Mouse (Mus musculus) neural tube, embryonic 14.5 days (tissue): Measurements from ENCODE around the gene Nrg3. TPM values are rescaled to one million over a fixed set of nuclear protein-coding genes. Genes with fewer than 3 reads are reported as not detected.
A peak's percentile ranks its signal among the peaks of the same experiment; 100 is the strongest.

Source experiments
- ATAC-seq: fragments of 200-750 bp; cut with Nextera tagmentation; 2 replicates; pipeline ENCODE4 v1.8.0; 2017; ENCODE audit warnings: low read depth, mild to moderate bottlenecking, moderate TSS enrichment, moderate library complexity
- H3K27ac ChIP-seq: fragments of 300-500 bp; sonication (generic); 2 replicates; pipeline ENCODE4 v1.5.1; 2014; ENCODE audit warnings: low read depth, mild to moderate bottlenecking, control low read depth, low read length, moderate library complexity, mixed read lengths
- H3K27me3 ChIP-seq: fragments of 300-500 bp; sonication (generic); 2 replicates; pipeline ENCODE4 v1.6.1; 2014; ENCODE audit warnings: low read length; ENCODE audit not compliant: control insufficient read depth, insufficient read depth
- H3K36me3 ChIP-seq: fragments of 300-500 bp; sonication (generic); 2 replicates; pipeline ENCODE4 v1.6.1; 2014; ENCODE audit warnings: low read length, mixed read lengths; ENCODE audit not compliant: control insufficient read depth, insufficient read depth
- H3K4me1 ChIP-seq: fragments of 300-500 bp; sonication (generic); 2 replicates; pipeline ENCODE4 v1.6.1; 2014; ENCODE audit warnings: low read length; ENCODE audit not compliant: control insufficient read depth, insufficient read depth
- H3K4me2 ChIP-seq: fragments of 300-500 bp; sonication (generic); 2 replicates; pipeline ENCODE4 v1.6.1; 2014; ENCODE audit warnings: mild to moderate bottlenecking, low read depth, low read length, control low read depth
- H3K4me3 ChIP-seq: fragments of 300-500 bp; sonication (generic); 2 replicates; pipeline ENCODE4 v1.5.1; 2014; ENCODE audit warnings: low read depth, low read length, control low read depth, mixed read lengths
- H3K9ac ChIP-seq: fragments of 300-500 bp; sonication (generic); replicated peaks from 2 replicates; pipeline ENCODE4 v1.6.1; 2014; ENCODE audit warnings: low read depth, mild to moderate bottlenecking, control low read depth, low read length, mixed read lengths
- H3K9me3 ChIP-seq: fragments of 300-500 bp; sonication (generic); 2 replicates; pipeline ENCODE4 v1.6.1; 2016; ENCODE audit warnings: low read length; ENCODE audit not compliant: control insufficient read depth
- WGBS: fragments of 180-500 bp; shearing (Covaris S2); extraction: QIAGEN DNeasy Blood & Tissue Kit; methylation state at CpG from one replicate; pipeline ENCODE4 v1.1.7; 2014; 5-methylcytosine and 5-hydroxymethylcytosine counted together
- polyA plus RNA-seq: library from polyadenylated mRNA; unstranded; fragments of >200 nt; fragmentation: Nextera tagmentation; extraction: Ambion mirVana; gene quantifications from 2 replicates; pipeline ENCODE4 v1.2.1, GENCODE M21; 2014

Nrg3 gene
- polyA plus RNA-seq, 1 experiment from 2014 or later = 20.8 TPM

DNA sequence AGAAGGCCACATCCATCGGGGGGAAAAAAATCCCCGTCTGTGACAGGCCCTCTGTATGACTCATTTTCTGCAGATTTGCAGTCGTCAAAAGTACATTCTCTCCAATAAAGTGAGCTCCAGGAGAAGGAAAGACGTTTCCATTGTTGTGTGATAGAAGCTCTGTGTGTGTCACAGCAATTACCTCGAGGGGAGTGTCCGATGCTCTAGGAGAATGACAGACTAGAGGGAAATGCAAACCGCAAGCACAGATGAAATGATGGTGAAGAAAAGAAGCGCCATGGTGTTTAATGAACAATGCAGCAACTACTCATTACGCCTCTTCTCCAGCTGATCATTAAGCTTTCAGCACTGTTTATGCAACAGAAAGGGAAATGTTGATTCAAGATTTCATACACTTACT lies 59.6 kb downstream of the Nrg3 start:
- Histone ChIP-seq H3K9ac (no peak overlapping the region), H3K9me3 (no peaks in the 10 kb centered on the region), H3K36me3 (no peaks in the 10 kb centered on the region), H3K4me1 (no peaks in the 10 kb centered on the region), H3K4me3 (no peak overlapping the region), H3K27ac (no peak overlapping the region), H3K27me3 (no peaks in the 10 kb centered on the region), H3K4me2 (no peak overlapping the region)
- ATAC-seq = no peak
- WGBS = 29% methylated on average over 9 of the region's 9 CpGs

DNA sequence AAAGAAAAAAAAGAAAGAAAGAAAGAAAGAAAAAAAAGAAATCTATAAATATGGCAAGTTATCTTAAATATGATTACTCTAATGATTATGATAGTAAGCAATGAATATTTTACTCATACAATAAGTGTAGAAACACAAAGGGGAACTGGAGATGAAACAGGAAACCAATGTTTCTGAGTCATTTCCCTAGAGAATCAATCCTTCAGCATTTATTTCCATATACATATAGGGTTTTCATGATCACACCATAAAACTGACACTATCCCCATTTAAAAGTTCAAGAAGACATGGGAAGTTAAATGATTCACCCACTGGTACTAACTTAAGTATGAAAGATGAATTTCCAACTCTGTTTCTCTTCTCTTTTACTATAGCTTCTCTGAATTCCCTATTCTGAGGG lies 86.0 kb downstream of the Nrg3 start:
- H3K4me3 ChIP-seq = no peak overlapping the region
- no peak overlapping the region for H3K27ac ChIP-seq
- ATAC-seq = no peak
- H3K36me3 ChIP-seq = no peaks in the 10 kb centered on the region
- H3K27me3 ChIP-seq = no peaks in the 10 kb centered on the region
- H3K9me3 ChIP-seq = no peaks in the 10 kb centered on the region
- no peak overlapping the region for H3K9ac ChIP-seq
- no peaks in the 10 kb centered on the region for H3K4me1 ChIP-seq
- no peak overlapping the region for H3K4me2 ChIP-seq

DNA sequence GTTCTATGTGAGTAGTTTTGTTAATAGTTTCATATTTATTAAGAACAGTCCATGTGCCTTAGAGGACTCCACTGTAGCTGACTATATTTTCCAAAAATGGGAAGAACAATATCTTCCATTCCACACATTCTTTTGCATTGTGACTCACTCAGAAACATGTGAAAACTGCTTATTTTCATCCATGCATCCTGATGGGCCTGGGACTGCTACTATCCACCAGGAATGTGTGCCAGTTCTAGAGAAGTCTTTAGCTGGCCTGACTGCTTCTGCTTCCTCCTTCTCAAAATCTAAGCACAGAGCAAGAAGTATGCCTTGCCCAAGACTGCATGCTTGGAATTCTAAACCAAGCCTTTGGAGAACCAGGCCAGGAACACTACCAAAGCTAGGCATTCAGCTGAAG lies 91.6 kb downstream of the Nrg3 start:
- no peaks in the 10 kb centered on the region for H3K27me3 ChIP-seq
- ATAC-seq = no peak
- H3K36me3 ChIP-seq = no peaks in the 10 kb centered on the region
- no peak overlapping the region for H3K9ac ChIP-seq
- no peak overlapping the region for H3K4me3 ChIP-seq
- no peak overlapping the region for H3K27ac ChIP-seq
- no peaks in the 10 kb centered on the region for H3K4me1 ChIP-seq
- no peaks in the 10 kb centered on the region for H3K9me3 ChIP-seq
- no peak overlapping the region for H3K4me2 ChIP-seq

DNA sequence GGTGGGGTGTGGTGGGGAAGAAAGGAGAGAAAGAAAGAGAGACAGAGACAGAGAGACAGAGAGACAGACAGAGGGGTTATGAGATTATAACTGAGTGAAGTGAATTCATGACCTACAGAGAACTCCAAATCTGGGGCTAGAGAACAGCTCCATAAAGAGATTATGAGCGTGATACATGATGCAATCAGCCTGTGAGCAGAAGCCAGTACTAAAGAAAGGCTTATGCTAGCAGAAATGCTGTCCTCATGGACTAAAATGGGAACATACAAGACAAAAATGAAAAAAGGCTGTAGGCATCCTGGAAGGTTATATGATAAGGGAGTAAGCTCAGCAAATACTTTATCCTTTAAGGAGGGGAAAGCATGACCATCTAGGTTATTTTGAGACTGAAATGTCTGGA lies 99.7 kb downstream of the Nrg3 start:
- no peak overlapping the region for H3K4me2 ChIP-seq
- no peak overlapping the region for H3K4me3 ChIP-seq
- 93% methylated on average over 1 of the region's 1 CpGs for WGBS
- no peak for ATAC-seq
- H3K9ac ChIP-seq = no peak overlapping the region
- H3K4me1 ChIP-seq = no peaks in the 10 kb centered on the region
- no peaks in the 10 kb centered on the region for H3K36me3 ChIP-seq
- H3K9me3 ChIP-seq = no peaks in the 10 kb centered on the region
- H3K27ac ChIP-seq = no peak overlapping the region
- H3K27me3 ChIP-seq = no peaks in the 10 kb centered on the region

DNA sequence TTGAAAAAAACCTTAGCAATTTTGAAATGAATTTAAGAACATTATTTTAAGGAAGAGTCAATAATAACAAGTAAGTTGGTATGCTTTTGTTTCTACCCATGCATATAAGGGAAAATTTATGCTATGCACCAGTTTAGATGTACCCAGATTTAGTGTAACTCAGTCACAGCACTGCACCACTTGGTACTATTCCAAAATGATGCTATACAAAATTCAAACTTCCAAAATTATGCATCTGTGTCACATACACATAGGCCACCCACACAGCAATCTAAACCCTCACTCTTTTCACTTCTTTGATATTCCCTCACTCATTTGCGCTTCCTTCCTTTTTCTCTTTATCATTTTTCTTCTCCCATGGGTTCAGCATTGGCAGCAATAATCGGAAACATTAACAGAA lies 116.6 kb downstream of the Nrg3 start:
- Histone ChIP-seq H3K27me3 (no peaks in the 10 kb centered on the region), H3K27ac (no peak overlapping the region), H3K4me3 (no peak overlapping the region), H3K36me3 (no peaks in the 10 kb centered on the region), H3K9me3 (no peaks in the 10 kb centered on the region), H3K4me2 (no peak overlapping the region), H3K9ac (no peak overlapping the region), H3K4me1 (no peaks in the 10 kb centered on the region)
- no peak for ATAC-seq
- WGBS = 76% methylated on average over 2 of the region's 2 CpGs

DNA sequence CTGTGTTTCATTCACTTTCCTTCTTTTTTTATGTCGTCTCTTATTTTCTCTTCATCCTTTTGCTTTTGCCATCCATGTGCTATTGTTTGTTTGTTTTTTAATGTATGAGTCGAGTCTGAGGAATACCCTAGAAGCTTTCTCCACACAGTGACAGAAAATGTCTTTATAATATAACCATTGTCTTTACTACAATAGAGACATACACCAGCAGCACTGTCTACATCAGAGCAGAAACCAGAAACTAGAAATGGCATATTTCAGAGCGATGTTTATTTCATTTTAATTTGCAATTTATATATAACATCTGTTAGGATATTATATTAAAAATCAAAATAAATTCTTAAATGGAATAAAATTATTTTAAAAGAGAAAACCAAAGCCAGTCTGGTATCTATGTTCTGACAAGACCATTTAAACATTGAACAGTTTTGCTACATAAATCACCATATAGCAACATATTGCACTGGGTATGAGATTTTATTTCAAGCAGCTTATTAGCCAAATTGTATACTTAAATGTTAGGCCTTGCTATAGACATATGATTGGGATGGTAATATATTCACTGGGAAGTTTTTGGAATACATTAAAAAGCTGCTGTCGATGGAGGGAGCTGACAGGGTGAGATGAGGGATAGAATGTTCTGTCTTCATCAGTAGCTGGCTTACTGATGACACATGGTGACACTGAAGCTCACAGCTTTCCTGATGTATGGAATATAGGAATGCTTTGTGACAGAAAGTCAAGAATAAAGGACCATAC lies 120.7 kb downstream of the Nrg3 start:
- Histone ChIP-seq H3K9ac (no peak overlapping the region), H3K27me3 (no peaks in the 10 kb centered on the region), H3K4me1 (no peaks in the 10 kb centered on the region), H3K36me3 (no peaks in the 10 kb centered on the region), H3K4me2 (no peak overlapping the region), H3K27ac (no peak overlapping the region), H3K4me3 (no peak overlapping the region), H3K9me3 (no peaks in the 10 kb centered on the region)
- ATAC-seq = no peak
- WGBS = 79% methylated on average over 4 of the region's 4 CpGs

DNA sequence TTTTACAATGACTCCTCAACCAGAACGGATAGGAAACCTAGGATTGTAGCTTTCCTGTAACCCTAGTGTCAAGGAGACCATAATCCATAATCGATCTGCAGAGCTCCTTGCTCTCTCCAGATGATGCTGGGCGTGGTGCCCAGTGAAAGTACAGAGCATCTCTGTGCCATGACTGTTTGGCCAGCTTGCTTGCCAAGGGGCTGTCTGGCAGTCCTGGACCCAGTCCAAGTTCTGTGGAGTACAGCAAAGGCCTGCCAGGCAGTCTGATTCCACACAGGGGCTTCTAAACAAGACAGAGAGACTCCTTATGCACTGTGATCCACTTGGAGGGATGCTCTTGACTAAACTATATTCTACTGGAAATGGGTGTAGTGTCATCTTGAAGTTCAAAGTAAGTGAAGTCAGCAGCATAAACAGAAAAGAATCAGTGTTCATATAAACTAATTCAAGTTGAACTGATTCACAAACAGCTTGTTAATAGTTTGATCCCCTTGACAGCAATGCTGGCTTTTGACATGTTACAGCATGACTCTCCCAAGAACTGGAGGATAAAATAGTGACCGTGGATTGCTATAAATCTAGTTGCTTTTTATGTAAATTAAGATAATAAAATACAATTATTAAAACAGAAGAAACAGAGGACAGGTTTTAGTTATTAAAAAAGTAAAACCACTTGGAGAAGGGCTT lies 155.3 kb downstream of the Nrg3 start:
- Histone ChIP-seq H3K9ac (no peak overlapping the region), H3K27me3 (no peaks in the 10 kb centered on the region), H3K4me2 (no peak overlapping the region), H3K4me3 (no peak overlapping the region), H3K9me3 (no peaks in the 10 kb centered on the region), H3K27ac (no peak overlapping the region), H3K36me3 (no peaks in the 10 kb centered on the region), H3K4me1 (no peaks in the 10 kb centered on the region)
- ATAC-seq = peak; percentile 93; the same call in 1 of the 2 replicates
- WGBS = 57% methylated on average over 4 of the region's 4 CpGs

- no peaks in the 10 kb centered on the region for H3K4me1 ChIP-seq
Observed at GRCm38 (mm10) chr14:39314111-39314510, 158.8 kb downstream of the Nrg3 start.

DNA sequence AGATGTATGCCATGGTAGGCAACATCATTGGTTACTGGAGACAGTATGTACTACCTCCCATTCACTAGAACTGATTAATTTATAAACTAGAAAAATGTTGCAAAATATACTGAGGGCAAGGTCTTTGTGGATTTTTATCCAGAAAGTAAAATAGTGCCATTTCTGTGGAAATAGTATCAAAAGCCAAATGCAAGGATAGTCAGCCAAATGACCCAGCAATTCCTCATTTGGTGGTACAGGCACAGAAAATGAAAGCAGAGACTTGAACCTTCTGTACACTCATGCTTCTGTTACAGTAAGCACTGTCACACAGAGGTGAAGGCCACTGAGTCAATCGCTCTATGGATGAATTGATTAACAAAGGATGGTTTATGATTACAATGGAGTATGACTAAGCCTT lies 207.8 kb downstream of the Nrg3 start:
- WGBS = 82% methylated on average over 1 of the region's 1 CpGs
- no peaks in the 10 kb centered on the region for H3K9me3 ChIP-seq

More at GRCm38 (mm10) chr14:39314111-39314510, 158.8 kb downstream of the Nrg3 start:
- Histone ChIP-seq H3K27me3 (no peaks in the 10 kb centered on the region), H3K36me3 (no peaks in the 10 kb centered on the region), H3K27ac (no peak overlapping the region), H3K4me2 (no peak overlapping the region), H3K4me3 (no peak overlapping the region), H3K9me3 (no peaks in the 10 kb centered on the region), H3K9ac (no peak overlapping the region)
- ATAC-seq = no peak

More for the DNA sequence above, 207.8 kb downstream of the Nrg3 start:
- Histone ChIP-seq H3K4me1 (no peaks in the 10 kb centered on the region), H3K4me3 (no peak overlapping the region), H3K27me3 (no peaks in the 10 kb centered on the region), H3K4me2 (no peak overlapping the region), H3K9ac (no peak overlapping the region), H3K27ac (no peak overlapping the region), H3K36me3 (no peaks in the 10 kb centered on the region)
- no peak for ATAC-seq
